Mouse (Mus musculus) G1E (cell line): Measurements from ENCODE around the gene Tmprss9. TPM values are rescaled to one million over a fixed set of nuclear protein-coding genes. Genes with fewer than 3 reads are reported as not detected.

Experiments
- ATAC-seq: 2 replicates; pipeline ENCODE4 v1.8.0; 2016; ENCODE audit warnings: mild to moderate bottlenecking; ENCODE audit not compliant: insufficient number of reproducible peaks, poor library complexity, low FRiP score, severe bottlenecking; ENCODE audit errors: extremely low read depth
- DNase-seq: peaks from one replicate; pipeline ENCODE4 v3.0.0; 2012; ENCODE audit warnings: low spot score
- H3K27me3 ChIP-seq: 2 replicates; pipeline ENCODE4 v1.6.1; 2012; ENCODE audit warnings: mild to moderate bottlenecking, low read length, inconsistent platforms; ENCODE audit not compliant: insufficient read depth
- H3K36me3 ChIP-seq: replicated peaks from 2 replicates; pipeline ENCODE3; 2012; ENCODE audit warnings: mild to moderate bottlenecking, inconsistent platforms
- H3K4me1 ChIP-seq: 2 replicates; pipeline ENCODE4 v1.6.1; 2012; ENCODE audit warnings: low read depth, low read length, inconsistent platforms, mixed read lengths; ENCODE audit not compliant: insufficient read depth
- H3K4me3 ChIP-seq: 2 replicates; pipeline ENCODE4 v1.5.1; 2012; ENCODE audit warnings: low read depth, mild to moderate bottlenecking, inconsistent platforms, low read length, moderate library complexity, mixed read lengths
- H3K9me3 ChIP-seq: replicated peaks from 2 replicates; pipeline ENCODE4 v1.6.1; 2012; ENCODE audit warnings: inconsistent platforms
- CTCF ChIP-seq: IDR thresholded peaks from 2 replicates; pipeline ENCODE4 v1.5.1; 2012; ENCODE audit warnings: low read depth, low read length, inconsistent platforms, mixed read lengths
- GATA1 ChIP-seq: IDR thresholded peaks from 2 replicates; pipeline ENCODE4 v1.6.1; 2012; ENCODE audit warnings: borderline replicate concordance, low read length, inconsistent platforms, mixed read lengths
- GATA2 ChIP-seq: IDR thresholded peaks from 2 replicates; pipeline ENCODE4 v1.6.1; 2012; ENCODE audit warnings: low read depth, low read length, inconsistent platforms, borderline replicate concordance
- POLR2AphosphoS5 ChIP-seq: IDR thresholded peaks from 2 replicates; pipeline ENCODE4 v1.6.1; 2012; ENCODE audit warnings: low read depth, low read length, inconsistent platforms; ENCODE audit not compliant: insufficient replicate concordance
- TAL1 ChIP-seq: conservative IDR thresholded peaks from 2 replicates; pipeline ENCODE4 v1.6.1; 2012; ENCODE audit warnings: low read depth, low read length, inconsistent platforms, mixed read lengths
- polyA plus RNA-seq: library from polyadenylated mRNA; stranded (reverse); fragments of >175 nt; gene quantifications from 2 replicates; pipeline ENCODE4 v1.2.3, GENCODE M21; 2012
- total RNA-seq, 2 experiments: library from RNA; stranded (forward) in 1 of 2; stranded (reverse) in 1 of 2; fragments of 200-1000 nt in 1 of 2; fragments of >200 nt in 1 of 2; fragmentation: Nextera tagmentation in 1 of 2; gene quantifications; 2 replicates each; pipeline ENCODE4 v1.2.3; 2014 to 2017

Gene Tmprss9
- total and polyA plus RNA-seq, 3 experiments, result 0.02 to 0.05 TPM; not detected in 1

DNA sequence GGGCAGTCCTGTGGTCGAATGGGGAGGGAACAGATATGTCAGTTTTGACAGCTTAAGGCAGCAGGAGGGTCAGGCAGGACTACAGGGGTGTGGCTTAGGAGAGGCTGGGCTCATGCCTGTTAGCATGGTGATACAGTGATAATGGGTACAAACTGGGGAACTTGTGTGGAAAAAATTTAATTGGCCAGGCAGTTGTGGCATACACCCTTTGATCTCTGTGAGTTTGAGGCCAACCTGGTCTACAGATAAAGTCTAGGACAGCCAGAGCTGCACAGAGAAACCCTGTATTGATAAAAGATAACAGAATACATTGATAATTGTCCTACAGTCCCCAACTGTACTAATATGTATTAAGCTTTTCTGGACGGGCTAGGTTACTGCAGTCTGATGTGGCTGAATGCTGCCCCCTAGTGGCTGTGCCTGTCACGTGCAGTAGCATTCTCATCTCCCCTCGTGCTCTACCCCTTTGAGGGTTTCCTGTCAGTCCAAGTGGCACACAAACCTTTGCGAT is 8.5 kb downstream of the Tmprss9 start:
- peak; percentile 71 for DNase-seq
- TF ChIP-seq POLR2AphosphoS5 (no peak), CTCF (peak; percentile 96), TAL1 (no peak)
- ATAC-seq, result peak; percentile 43
- H3K27me3 ChIP-seq, result peaks cover 38% of the 10 kb centered on the region
- H3K4me1 ChIP-seq, result peaks cover 38% of the 10 kb centered on the region
- H3K4me3 ChIP-seq, result no peak overlapping the region; the same call in 1 of the 2 replicates
- H3K36me3 ChIP-seq, result no peaks in the 10 kb centered on the region
- no peaks in the 10 kb centered on the region for H3K9me3 ChIP-seq

DNA sequence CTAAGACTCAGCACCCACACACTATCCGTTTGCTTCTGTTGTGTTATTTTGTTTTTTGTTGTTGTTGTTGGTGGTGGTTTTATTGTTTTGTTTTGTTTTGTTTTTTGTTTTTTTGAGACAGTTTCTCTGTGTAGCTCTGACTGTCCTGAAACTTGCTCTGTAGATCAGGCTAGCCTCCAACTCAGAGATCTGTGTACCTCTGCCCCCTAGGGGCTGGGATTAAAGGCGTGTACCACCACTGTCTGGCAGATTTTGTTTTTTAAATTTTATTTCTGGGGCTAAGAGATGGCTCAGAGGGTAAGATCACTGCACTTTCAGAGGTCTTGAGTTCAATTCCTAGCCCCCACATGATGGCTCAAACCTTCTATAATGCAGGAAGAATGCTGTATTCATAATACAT is 9.3 kb downstream of the Tmprss9 start:
- no peak for TF ChIP-seq GATA2
- no peak for TF ChIP-seq CTCF
- TF ChIP-seq TAL1, result no peak
- TF ChIP-seq GATA1, result no peak
- no peak for DNase-seq
- no peak overlapping the region for H3K4me3 ChIP-seq
- no peak for ATAC-seq
- no peaks in the 10 kb centered on the region for H3K9me3 ChIP-seq
- H3K27me3 ChIP-seq, result peaks cover 45% of the 10 kb centered on the region
- H3K4me1 ChIP-seq, result peaks cover 38% of the 10 kb centered on the region
- no peaks in the 10 kb centered on the region for H3K36me3 ChIP-seq

DNA sequence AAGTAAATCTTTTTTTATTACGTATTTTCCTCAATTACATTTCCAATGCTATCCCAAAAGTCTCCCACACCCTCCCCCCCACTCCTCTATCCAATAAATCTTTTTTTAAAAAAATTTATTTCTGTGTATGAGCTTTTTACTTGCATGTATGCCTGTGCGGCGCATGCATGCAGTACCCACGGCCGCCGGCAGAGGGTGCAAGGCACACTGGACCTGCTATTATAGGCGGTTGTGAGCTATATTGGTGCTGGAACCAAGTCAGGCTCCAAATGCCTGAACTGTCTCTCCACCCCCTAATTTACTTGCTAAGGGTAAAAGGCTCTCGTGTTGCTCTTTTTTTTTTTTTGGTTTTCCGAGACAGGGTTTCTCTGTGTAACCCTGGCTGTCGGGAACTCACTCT is 9.7 kb downstream of the Tmprss9 start:
- Histone ChIP-seq H3K4me1 (peaks cover 34% of the 10 kb centered on the region), H3K27me3 (peaks cover 49% of the 10 kb centered on the region), H3K4me3 (no peak overlapping the region), H3K9me3 (no peaks in the 10 kb centered on the region), H3K36me3 (no peaks in the 10 kb centered on the region)
- TF ChIP-seq TAL1, result no peak
- TF ChIP-seq CTCF, result peak; percentile 88
- TF ChIP-seq GATA2, result no peak
- no peak for DNase-seq
- no peak for ATAC-seq

DNA sequence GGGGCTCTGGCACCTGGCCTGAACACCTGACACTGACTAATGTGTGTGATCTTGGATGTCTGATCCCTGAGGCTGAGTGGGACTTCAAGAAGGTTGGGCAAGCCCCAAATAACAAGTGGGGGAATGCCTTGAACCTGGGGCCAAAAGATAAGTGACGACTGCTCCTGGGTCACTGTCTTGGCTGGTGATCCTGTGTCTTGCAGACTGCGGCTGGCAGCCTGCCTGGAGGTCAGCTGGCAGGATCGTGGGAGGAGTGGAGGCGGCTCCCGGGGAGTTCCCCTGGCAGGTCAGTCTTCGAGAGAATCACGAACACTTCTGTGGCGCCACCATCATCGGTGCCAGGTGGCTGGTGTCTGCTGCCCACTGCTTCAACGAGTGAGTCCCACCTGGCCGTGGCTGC is 15.5 kb downstream of the Tmprss9 start:
- Histone ChIP-seq H3K36me3 (no peaks in the 10 kb centered on the region), H3K27me3 (peaks cover 65% of the 10 kb centered on the region), H3K9me3 (peaks cover 3% of the 10 kb centered on the region; the same call in 1 of the 2 replicates), H3K4me3 (no peak overlapping the region), H3K4me1 (peaks cover 8% of the 10 kb centered on the region)
- no peak for ATAC-seq
- no peak for DNase-seq
- no peak for TF ChIP-seq POLR2AphosphoS5
- TF ChIP-seq CTCF, result no peak
- TF ChIP-seq GATA2, result no peak
- TF ChIP-seq GATA1, result no peak
- no peak for TF ChIP-seq TAL1

DNA sequence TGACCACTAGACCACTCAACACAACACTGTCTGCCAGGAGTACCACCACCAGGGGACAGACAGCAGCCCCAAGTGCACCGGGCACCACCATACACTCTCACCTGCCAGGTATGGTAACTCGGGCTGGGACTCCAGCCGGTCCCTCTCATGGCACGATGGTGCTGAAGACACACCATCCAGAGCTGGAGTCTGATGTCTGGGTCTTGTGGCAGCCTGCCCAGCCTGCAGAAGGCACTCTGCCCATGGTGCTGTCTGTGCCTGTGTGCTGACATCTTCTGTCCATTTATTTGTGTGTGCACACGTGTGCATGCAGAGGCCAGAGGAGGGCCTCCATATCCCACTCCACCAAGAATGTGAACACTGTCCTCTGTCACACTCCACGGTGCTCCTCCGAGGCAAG is 23.5 kb downstream of the Tmprss9 start:
- Histone ChIP-seq H3K9me3 (peaks cover 5% of the 10 kb centered on the region; the same call in 1 of the 2 replicates), H3K4me1 (peaks cover 33% of the 10 kb centered on the region), H3K4me3 (no peak overlapping the region), H3K36me3 (peaks cover 39% of the 10 kb centered on the region), H3K27me3 (peaks cover 29% of the 10 kb centered on the region)
- no peak for ATAC-seq
- no peak for DNase-seq
- TF ChIP-seq POLR2AphosphoS5 (peak; percentile 24; the same call in 1 of the 2 replicates), CTCF (no peak)

DNA sequence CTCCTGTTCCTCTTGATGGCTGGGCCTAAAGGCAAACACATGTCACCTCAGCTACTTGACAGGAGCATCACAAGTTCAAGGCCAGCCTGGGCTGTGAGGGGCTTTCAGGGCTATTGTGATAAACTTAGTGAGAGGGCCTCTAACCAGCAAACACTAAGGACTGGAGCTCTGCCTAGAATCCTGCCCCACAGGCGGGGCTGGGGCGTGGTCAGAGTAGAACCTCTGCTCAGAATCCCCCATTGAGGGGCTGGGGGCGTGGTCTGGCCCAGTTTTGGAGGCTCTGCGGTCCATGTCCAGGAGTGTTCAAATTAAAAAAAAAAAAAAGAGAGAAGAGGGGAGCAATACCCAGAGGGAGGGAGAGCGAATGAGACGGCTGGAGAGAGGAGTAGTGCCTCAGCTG is 24.0 kb downstream of the Tmprss9 start:
- H3K9me3 ChIP-seq, result peaks cover 5% of the 10 kb centered on the region; the same call in 1 of the 2 replicates
- no peak for TF ChIP-seq CTCF
- TF ChIP-seq POLR2AphosphoS5, result no peak
- TF ChIP-seq GATA2, result no peak
- no peak for TF ChIP-seq TAL1
- no peak for TF ChIP-seq GATA1
- H3K36me3 ChIP-seq, result peaks cover 40% of the 10 kb centered on the region
- H3K4me1 ChIP-seq, result peaks cover 34% of the 10 kb centered on the region
- H3K27me3 ChIP-seq, result peaks cover 25% of the 10 kb centered on the region; the same call in 1 of the 2 replicates
- DNase-seq (no peak), ATAC-seq (no peak)
- no peak overlapping the region for H3K4me3 ChIP-seq
